Mouse (Mus musculus): ENCODE results near the gene Ndufa3. TPM values are rescaled to one million over a fixed set of nuclear protein-coding genes. Genes with fewer than 3 reads are reported as not detected.
A peak's percentile ranks its signal among the peaks of the same experiment; 100 is the strongest.
"Not testable (repeated sequence)": the region's sequence is repeated elsewhere in the genome, so short reads cannot be mapped to it uniquely, and the experiment has no call there.

Ndufa3 gene
- 435 and 440 TPM in 2 replicates for polyA plus RNA-seq (2015; fragmentation: Nextera tagmentation; extraction: Ambion mirVana)

DNA sequence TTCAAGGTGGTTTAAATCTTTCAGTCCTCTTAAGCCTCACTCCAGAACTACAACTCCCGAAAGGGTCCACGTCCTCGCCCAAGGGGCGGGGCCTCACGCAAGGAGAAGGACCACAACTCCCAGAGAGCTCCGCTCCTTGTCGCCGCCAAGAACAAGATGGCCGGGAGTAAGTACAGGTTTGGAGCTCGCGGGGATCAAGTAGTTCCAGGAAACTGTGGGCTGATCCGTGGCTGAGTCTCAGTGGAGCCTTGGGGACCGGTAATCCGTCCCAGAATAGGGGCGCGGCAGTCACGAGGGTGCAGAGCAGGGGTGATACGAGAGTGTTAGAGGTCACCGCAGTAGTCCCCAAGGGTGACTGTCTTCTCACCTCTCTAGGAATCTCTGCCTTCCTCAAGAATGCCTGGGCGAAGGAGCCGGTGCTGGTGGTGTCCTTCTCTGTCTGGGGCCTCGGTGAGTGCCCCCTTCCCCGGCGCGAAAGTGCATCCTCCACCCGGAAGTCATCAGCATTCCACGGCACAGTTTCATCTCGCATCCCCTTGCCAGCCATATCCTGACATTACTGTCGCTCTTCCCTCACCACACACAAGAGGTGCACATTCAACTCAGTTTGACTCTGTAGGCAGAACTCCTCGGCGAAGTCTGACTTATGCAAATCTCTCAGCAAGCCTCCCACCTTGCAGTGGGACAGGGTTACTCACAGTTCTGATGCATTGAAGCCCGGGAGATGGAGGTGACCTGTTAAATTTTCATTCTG lies at the start of gene Ndufa3:
Gene Ndufa3 (plus strand): TSS at position 132 of the 754 bp plus-strand sequence.
- no peaks in the 10 kb centered on the region for H3K9me3 ChIP-seq
- peak within 1 kb of the TSS; percentile 83 for H3K4me3 ChIP-seq
- H3K27me3 ChIP-seq: no peaks in the 10 kb centered on the region
- peaks cover 34% of the 10 kb centered on the region for H3K36me3 ChIP-seq
- peak; percentile 96 for ATAC-seq (ENCODE audit: low FRiP score, low read depth)
- H3K4me2 ChIP-seq (replicated peaks): peak within 1 kb of the TSS; percentile 88
- WGBS: under 1% methylated on average over 32 of the region's 32 CpGs
- H3K9ac ChIP-seq: peak within 1 kb of the TSS; percentile 91
- H3K4me1 ChIP-seq: peaks cover 9% of the 10 kb centered on the region; the same call in 1 of the 2 replicates
- H3K27ac ChIP-seq: peak within 1 kb of the TSS; percentile 67

DNA sequence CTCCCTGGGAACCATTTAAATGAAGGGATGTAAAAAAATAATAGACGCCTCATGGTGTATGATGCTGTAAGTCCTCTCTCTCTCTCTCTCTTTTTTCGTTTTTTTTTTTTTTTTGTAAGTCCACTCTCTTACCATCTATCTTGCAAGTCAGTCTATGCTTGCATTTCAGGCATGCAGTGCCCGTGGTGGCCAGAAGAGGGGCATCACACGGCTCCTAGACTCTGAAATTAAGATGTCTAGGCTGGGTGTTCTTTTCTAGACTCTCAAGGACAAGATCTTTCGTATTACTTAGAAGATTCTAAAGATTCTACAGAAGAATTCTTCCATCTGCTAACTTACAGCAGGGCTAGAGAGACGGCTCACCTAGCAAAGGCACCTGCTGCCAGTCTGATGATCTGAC lies 47.4 kb upstream of the Ndufa3 start:
- Histone ChIP-seq H3K27me3 (no peaks in the 10 kb centered on the region), H3K4me2 (replicated peaks) (no peak overlapping the region), H3K4me3 (no peak overlapping the region), H3K27ac (no peak overlapping the region), H3K4me1 (no peaks in the 10 kb centered on the region), H3K9me3 (no peaks in the 10 kb centered on the region), H3K36me3 (no peaks in the 10 kb centered on the region), H3K9ac (no peak overlapping the region)
- WGBS: 69% methylated on average over 6 of the region's 6 CpGs
- ATAC-seq (ENCODE audit: low FRiP score, low read depth): no peak

DNA sequence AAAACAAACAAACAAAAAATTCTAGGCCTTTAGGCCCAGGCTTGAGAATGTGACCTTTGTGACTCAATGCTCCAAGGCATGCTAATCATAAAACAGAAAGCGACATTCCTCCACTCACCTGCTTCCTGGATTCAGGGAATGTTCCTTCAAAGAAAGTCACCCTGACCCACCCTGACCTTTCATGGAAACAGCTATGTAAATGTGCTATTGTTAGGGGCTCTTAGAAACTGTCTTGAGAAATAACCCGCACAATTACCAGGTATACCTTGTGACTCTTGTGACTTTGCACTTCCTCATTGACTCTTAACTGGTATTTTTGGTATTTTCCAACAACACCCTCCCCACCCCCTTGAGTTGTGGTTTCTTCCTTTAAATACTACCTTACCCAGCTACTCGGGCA lies 46.6 kb upstream of the Ndufa3 start:
- not testable (repeated sequence) for H3K27ac ChIP-seq; ATAC-seq (ENCODE audit: low FRiP score, low read depth); H3K36me3 ChIP-seq; H3K9ac ChIP-seq; H3K4me3 ChIP-seq; H3K4me2 ChIP-seq (replicated peaks); H3K4me1 ChIP-seq; H3K9me3 ChIP-seq; H3K27me3 ChIP-seq
- WGBS: 86% methylated on average over 3 of the region's 3 CpGs

DNA sequence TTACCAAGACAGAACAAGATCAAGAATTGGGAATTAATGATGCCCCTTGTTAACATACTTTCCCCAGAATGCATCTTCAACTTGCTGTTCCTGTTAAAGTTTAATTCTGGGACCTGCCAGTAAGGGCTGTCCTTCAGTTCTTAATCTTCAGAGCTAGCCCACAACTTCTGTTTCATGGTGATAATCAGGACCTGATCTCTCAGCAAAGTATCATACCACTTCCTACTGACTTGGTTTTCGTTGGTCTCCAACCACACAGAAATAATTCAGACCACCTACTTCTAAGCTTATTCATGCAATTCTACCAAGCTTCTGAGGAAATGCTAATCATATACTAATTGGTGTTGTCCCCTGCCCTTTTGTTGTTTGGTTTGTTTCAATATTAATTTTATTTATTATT lies 45.3 kb upstream of the Ndufa3 start:
- Histone ChIP-seq H3K9me3 (no peaks in the 10 kb centered on the region), H3K36me3 (no peaks in the 10 kb centered on the region), H3K27me3 (no peaks in the 10 kb centered on the region), H3K27ac (no peak overlapping the region), H3K9ac (no peak overlapping the region), H3K4me1 (no peaks in the 10 kb centered on the region), H3K4me3 (no peak overlapping the region), H3K4me2 (replicated peaks) (no peak overlapping the region)
- WGBS: 81% methylated on average over 1 of the region's 1 CpGs
- no peak for ATAC-seq (ENCODE audit: low FRiP score, low read depth)

DNA sequence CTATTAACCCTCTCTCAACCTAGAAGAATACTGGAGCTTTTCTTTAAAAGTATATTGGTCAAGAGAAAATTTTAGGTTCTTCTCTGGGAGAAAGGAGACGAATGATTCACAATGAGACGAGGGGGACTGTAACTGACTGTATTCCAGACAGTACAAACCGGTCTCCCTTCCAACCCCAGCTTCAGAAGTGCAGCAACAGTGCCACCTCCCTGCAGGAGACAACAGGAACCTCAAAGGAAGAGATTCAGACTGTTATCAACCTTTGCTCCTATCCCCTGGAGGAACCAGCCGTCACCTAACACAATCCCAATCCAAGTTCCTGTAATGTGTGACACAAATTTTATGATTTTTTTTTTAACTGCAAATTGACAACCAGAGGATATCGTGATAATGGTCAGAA lies 43.0 kb upstream of the Ndufa3 start:
- no peak for ATAC-seq (ENCODE audit: low FRiP score, low read depth)
- no peaks in the 10 kb centered on the region for H3K36me3 ChIP-seq
- no peak overlapping the region for H3K4me2 ChIP-seq (replicated peaks)
- H3K27ac ChIP-seq: no peak overlapping the region
- H3K27me3 ChIP-seq: no peaks in the 10 kb centered on the region
- H3K4me3 ChIP-seq: no peak overlapping the region
- no peaks in the 10 kb centered on the region for H3K9me3 ChIP-seq
- no peaks in the 10 kb centered on the region for H3K4me1 ChIP-seq
- WGBS: 48% methylated on average over 5 of the region's 5 CpGs
- no peak overlapping the region for H3K9ac ChIP-seq

DNA sequence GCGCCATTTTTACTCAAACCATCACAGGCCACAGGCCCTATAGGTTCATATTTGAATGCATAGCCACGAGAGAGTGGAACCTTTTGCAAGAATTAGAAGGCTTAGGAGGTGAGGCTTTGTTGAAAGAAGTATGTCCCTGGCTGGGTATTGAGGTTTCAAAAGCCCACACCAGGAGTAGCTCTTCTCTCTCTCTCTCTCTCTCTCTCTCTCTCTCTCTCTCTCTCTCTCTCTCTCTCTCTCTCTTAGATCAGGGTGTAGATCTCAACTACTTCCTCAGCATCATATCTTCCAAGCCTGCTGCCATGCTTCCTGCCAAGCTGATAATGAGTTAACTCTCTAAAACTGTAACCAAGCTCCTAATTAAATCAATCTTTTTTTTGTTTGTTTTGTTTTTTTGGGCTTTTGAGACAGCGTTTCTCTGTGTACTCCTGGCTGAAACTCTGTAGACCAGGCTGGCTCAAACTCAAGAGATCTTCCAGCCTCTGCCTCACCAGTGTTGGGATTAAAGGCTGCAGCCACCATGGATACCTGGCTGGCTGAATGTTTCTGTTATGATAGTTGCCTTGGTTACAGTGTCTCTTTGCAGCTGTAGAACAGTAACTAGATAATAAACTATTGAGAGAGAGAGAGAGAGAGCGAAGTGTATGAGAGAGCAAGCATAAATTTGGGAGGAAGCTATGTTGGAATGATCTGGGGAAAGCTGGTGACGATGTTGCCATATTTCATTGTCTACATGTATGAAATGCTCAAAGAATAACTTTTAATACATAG lies 40.6 kb upstream of the Ndufa3 start:
- no peak overlapping the region for H3K9ac ChIP-seq
- no peaks in the 10 kb centered on the region for H3K36me3 ChIP-seq
- H3K4me3 ChIP-seq: no peak overlapping the region
- no peak for ATAC-seq (ENCODE audit: low FRiP score, low read depth)
- no peaks in the 10 kb centered on the region for H3K4me1 ChIP-seq
- H3K27me3 ChIP-seq: no peaks in the 10 kb centered on the region
- H3K4me2 ChIP-seq (replicated peaks): no peak overlapping the region
- 81% methylated on average over 5 of the region's 5 CpGs for WGBS
- H3K9me3 ChIP-seq: no peaks in the 10 kb centered on the region
- H3K27ac ChIP-seq: no peak overlapping the region

DNA sequence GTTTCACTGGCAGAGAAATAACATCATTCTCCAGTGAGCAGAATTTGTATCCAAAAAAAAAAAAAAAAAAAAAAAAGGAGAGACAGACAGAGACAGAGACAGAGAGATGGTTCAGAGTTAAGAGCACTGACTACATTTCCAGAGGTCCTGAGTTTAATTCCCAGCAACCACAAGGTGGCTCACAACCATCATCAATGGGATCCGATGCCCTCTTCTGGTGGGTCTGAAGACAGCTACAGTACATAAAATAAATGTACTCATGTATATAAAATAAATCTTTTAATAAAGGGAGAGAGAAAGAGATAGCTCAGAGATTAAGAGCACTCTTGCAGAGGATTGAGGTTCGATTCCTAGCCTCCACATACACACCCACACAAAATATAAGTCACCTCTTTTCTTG lies 39.0 kb upstream of the Ndufa3 start:
- no peak for ATAC-seq (ENCODE audit: low FRiP score, low read depth)
- Histone ChIP-seq H3K27ac (no peak overlapping the region), H3K27me3 (no peaks in the 10 kb centered on the region), H3K36me3 (no peaks in the 10 kb centered on the region), H3K4me1 (no peaks in the 10 kb centered on the region), H3K9ac (no peak overlapping the region), H3K4me2 (replicated peaks) (no peak overlapping the region), H3K4me3 (no peak overlapping the region), H3K9me3 (no peaks in the 10 kb centered on the region)
- WGBS: 83% methylated on average over 2 of the region's 2 CpGs

DNA sequence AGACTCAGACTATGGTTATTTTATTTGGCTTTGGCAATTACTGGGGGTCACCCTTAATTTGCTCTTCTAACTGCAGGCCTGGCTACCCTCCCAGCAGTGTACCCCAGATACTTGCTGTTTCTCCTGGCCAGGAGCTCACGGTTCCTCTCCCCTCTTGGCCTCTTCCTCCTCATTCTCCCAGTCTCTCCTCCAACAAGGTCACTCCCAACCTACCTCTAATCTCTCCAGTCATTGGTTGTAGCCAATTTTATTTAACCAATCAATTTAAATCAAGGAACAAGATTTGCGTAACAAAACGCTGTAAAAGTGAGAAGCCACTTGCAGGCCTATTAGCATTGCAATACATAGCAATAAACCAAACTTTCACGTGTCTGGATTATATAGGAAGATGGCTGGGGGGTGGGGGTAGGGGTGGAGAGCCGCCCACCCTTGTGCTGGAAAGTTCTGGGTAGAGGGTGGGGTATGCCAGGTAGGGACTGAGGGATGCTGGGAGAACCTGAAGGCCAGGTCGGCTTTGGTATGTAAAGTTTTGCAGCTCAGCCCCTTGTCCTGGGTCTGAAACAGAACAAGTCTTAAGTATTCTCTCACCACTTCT lies 38.1 kb upstream of the Ndufa3 start:
- no peaks in the 10 kb centered on the region for H3K36me3 ChIP-seq
- WGBS: 57% methylated on average over 6 of the region's 6 CpGs
- ATAC-seq (ENCODE audit: low FRiP score, low read depth): no peak
- H3K4me3 ChIP-seq: no peak overlapping the region
- no peaks in the 10 kb centered on the region for H3K9me3 ChIP-seq
- H3K4me2 ChIP-seq (replicated peaks): no peak overlapping the region
- H3K9ac ChIP-seq: no peak overlapping the region
- H3K4me1 ChIP-seq: no peaks in the 10 kb centered on the region
- no peaks in the 10 kb centered on the region for H3K27me3 ChIP-seq
- no peak overlapping the region for H3K27ac ChIP-seq

DNA sequence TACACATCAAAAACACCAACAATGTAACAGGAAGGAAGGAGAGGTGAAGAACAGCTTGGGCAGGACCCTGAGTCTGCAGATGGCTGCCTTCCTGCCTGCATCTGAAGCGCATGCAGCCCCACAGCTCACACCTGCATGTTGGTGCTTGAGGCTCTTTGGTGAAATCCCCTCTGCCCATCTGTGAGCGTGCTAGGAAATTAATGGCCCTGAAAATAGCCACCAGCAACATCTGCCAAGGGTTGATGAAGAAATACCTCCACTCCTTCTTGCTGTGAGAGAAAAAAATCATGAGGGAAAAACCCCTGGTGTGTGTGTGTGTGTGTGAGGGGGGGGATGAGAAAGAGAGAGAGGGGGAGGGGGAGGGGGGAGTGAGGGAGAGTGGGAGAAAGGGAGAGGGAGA lies 37.1 kb upstream of the Ndufa3 start:
- H3K4me2 ChIP-seq (replicated peaks): no peak overlapping the region
- WGBS: 28% methylated on average over 2 of the region's 2 CpGs
- no peaks in the 10 kb centered on the region for H3K36me3 ChIP-seq
- ATAC-seq (ENCODE audit: low FRiP score, low read depth): no peak
- H3K9me3 ChIP-seq: peaks cover 6% of the 10 kb centered on the region; the same call in 1 of the 2 replicates
- no peaks in the 10 kb centered on the region for H3K4me1 ChIP-seq
- no peaks in the 10 kb centered on the region for H3K27me3 ChIP-seq
- no peak overlapping the region for H3K4me3 ChIP-seq
- no peak overlapping the region for H3K9ac ChIP-seq
- no peak overlapping the region for H3K27ac ChIP-seq

DNA sequence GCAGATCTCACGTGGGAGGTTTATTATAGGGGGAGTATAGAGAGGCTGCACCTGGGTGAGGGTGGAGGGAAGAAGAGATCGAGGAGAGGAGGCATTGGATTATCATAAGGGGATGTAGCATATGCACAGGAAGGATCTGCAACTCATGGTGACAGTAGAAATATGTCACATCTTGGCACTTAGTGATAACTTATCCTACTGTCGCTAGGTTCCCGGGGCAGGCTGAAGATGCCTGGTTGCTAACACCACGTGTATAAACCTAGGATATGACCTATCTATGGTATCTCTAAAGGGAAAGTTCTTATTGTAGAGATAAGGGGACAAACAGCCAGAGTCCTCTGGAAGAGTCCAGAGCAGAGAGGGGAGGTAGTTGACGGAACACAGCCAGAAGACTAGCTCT lies 31.4 kb upstream of the Ndufa3 start:
- Histone ChIP-seq H3K9ac (no peak overlapping the region), H3K9me3 (peaks cover 6% of the 10 kb centered on the region; the same call in 1 of the 2 replicates), H3K4me1 (no peaks in the 10 kb centered on the region), H3K4me2 (replicated peaks) (no peak overlapping the region), H3K36me3 (no peaks in the 10 kb centered on the region), H3K27me3 (no peaks in the 10 kb centered on the region), H3K4me3 (no peak overlapping the region), H3K27ac (no peak overlapping the region; the same call in 1 of the 2 replicates)
- no peak for ATAC-seq (ENCODE audit: low FRiP score, low read depth)
- 17% methylated on average over 6 of the region's 6 CpGs for WGBS

DNA sequence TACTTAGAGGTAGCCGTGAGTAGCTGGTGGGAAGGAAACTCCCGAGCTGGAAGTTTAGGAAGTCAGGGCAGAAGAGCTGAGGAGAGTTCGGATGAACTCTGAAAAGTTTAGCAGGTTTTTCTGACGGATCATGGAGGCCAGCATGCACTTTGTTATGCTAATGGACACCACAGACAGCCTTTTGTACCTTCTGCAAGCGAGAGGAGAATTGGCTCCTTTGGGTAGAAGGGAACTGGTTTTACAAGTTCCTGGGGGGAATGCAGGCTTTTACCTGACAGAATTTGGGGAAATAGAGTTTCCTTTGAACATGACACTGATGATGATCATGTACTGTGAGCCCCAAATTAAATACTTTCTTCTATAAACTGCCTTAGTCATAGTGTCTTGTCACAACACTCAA lies 30.9 kb upstream of the Ndufa3 start:
- Histone ChIP-seq H3K27me3 (no peaks in the 10 kb centered on the region), H3K27ac (no peak overlapping the region; the same call in 1 of the 2 replicates), H3K36me3 (no peaks in the 10 kb centered on the region), H3K4me1 (no peaks in the 10 kb centered on the region), H3K9ac (no peak overlapping the region), H3K4me3 (no peak overlapping the region), H3K9me3 (peaks cover 6% of the 10 kb centered on the region; the same call in 1 of the 2 replicates), H3K4me2 (replicated peaks) (no peak overlapping the region)
- ATAC-seq (ENCODE audit: low FRiP score, low read depth): no peak
- WGBS: 3% methylated on average over 5 of the region's 5 CpGs

DNA sequence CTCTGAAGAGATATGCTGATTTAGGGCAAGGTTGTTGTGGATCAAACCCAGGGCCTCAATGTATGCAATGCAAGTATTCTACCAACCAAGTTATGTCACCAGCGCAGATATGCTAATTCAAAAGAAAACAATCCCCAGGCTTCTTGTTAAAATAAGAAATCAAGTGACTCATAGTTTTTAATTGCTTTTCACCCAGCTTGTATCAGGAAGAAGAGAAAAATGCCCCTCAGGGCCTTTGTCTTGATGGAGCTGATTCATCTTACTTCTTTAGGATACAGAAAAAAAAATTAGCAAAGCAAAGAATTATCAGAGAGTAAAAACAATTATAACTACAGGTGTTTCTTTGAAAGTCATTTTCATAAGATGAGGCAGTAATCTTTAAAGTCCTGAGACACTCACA lies 29.9 kb upstream of the Ndufa3 start:
- WGBS: 73% methylated on average over 1 of the region's 1 CpGs

More for the DNA sequence above, 29.9 kb upstream of the Ndufa3 start:
- no peak overlapping the region for H3K4me3 ChIP-seq
- H3K9me3 ChIP-seq: peaks cover 6% of the 10 kb centered on the region; the same call in 1 of the 2 replicates
- no peak overlapping the region for H3K27ac ChIP-seq
- no peak overlapping the region for H3K9ac ChIP-seq
- ATAC-seq (ENCODE audit: low FRiP score, low read depth): no peak
- no peaks in the 10 kb centered on the region for H3K4me1 ChIP-seq
- H3K36me3 ChIP-seq: no peaks in the 10 kb centered on the region
- no peaks in the 10 kb centered on the region for H3K27me3 ChIP-seq
- no peak overlapping the region for H3K4me2 ChIP-seq (replicated peaks)

Measured in limb, embryonic 13.5 days (tissue).